Mouse (Mus musculus): ENCODE results near the gene Samd7. TPM values are rescaled to one million over a fixed set of nuclear protein-coding genes. Genes with fewer than 3 reads are reported as not detected.

The Samd7 gene
- total RNA-seq, 2 experiments from 2014 or later, result 0.12 TPM; not detected in 1

GRCm38 (mm10) chr3:30765311-30766027 is 19.4 kb downstream of the Samd7 start:
- DNase-seq, result no peak

GRCm38 (mm10) chr3:30766177-30766576 is 20.1 kb downstream of the Samd7 start:
- peak; percentile 58 for DNase-seq

- DNase-seq, result no peak
Measured at GRCm38 (mm10) chr3:30767271-30767670, 21.2 kb downstream of the Samd7 start.

GRCm38 (mm10) chr3:30769755-30770515 is 23.8 kb downstream of the Samd7 start:
- DNase-seq, result peak; percentile 68

GRCm38 (mm10) chr3:30771560-30771959 is 25.5 kb downstream of the Samd7 start:
- DNase-seq, result no peak

- DNase-seq, result no peak
Measured at GRCm38 (mm10) chr3:30772631-30773030, 26.5 kb downstream of the Samd7 start.

DNA sequence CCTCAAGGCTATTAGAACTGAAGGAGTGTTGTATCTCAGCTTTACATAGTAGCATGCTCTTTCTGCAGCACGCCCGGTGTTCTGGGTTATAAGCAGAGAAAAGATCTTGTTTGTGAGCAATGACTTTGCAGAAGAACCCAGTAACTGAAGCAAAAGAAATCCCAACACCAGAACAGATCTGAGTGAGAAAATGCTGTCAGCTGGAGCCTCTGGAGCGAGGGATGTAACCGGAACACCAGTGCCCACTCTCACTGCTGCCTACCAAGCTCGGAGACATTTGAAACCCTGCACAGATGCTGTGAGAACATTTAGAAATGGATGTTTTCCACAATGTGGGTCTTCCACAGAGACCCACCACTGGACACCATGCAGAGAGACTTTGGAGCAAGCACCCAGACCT is 28.6 kb downstream of the Samd7 start:
- no peak for DNase-seq

DNA sequence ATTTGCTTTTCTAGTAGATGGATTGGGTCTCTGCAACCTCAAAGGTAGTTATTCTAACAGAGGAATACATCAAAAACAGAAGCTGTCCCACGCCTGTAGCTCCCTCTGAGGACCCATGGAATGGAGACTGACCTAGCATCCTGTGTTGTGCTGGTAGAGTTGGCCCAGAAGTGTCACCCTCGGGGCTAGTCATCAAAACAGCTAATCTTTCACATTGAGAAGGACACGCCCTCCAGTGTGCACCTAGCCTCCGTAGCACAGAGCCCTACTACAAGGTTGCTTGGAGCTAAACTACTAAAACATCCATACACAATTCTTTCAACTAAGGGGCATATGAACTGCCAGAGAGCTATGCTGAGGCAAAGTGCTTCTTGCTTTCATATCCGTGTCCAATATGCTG is 31.9 kb downstream of the Samd7 start:
- DNase-seq, result no peak

DNA sequence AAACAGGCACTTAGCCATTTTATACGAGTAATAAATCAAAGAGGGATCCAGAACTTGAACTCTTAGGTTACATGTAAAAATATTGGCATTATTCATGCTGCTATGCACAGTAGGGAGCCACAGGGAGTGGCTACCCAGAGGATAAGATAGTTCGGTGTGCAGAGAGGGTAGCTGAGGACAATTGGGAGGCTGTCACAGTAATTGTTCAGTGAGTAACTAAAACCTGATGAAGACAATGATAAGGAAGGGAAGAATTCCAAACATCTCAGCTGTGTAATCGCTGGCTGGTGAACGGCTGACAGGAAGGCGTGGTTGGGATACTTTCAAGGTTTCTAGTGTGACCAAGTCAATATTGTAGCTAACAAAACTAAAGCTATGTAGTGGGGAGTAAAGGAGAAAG is 42.4 kb downstream of the Samd7 start:
- DNase-seq, result no peak

- peak; percentile 95 for DNase-seq
Measured at GRCm38 (mm10) chr3:30792737-30793402, 46.8 kb downstream of the Samd7 start, which contains the start of gene Sec62. TSS of gene Sec62 (plus strand) at chr3:30792875.

DNA sequence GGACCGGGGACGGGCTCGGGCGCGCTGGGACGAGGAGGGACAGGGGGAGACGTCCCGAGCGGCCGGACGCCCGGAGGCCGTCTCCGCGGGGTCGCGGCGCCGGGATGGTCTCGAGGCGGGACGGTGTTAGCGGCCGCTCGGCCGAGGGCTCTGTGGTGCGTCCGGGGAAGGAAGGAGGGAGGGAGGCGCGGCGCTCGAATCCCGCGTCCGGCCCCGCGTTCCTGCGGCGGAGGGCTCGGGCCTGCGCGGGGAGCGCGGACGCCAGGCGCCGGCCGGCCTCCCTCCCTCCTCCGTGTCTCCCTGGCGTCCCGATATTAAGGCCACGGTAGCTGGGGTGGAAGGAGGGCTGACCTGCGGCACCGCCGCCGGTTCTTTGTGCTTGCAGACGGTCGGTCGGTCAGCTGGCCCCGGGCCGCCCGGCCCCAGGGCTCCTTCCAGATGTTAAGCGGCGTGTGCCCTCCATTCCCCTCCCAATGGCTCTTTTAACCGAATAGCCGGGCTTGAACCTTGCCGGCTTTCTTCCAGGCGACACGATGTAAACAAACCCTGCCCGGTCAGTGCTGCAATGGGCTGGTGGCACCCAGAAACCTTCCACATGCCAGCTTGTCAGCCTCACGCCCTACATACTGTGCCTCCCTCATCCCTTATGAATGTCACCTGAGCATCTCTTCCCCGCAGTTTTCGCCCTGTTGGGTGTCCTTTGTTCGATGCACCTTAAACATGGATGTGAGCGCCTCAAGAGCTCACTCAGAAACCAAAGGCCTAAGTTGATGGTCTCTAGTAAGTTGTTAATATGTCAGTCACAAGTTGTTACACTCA is 47.5 kb downstream of the Samd7 start:
- DNase-seq, result no peak

GRCm38 (mm10) chr3:30802171-30802570 is 56.1 kb downstream of the Samd7 start:
- DNase-seq, result no peak

DNA sequence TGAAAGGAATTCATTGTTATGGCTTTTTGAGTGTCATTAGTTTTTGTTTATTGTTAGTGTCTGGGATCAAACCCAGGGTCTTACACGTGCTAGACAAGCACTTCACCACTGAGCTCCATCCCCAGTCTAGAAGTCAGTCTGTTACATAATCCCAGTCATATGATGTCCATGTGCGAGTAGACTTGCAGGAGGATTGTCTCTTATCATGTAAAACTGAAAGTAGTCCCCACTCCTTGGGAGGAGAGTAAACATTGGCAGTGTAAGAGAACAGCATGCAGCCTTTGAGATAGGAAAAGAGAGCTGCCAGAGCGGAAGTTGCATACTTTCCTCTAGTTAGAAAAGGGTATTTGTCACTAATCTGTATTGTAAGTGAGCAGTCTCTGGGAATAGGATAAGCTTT is 66.8 kb downstream of the Samd7 start:
- no peak for DNase-seq

Other genes starting within 250 kb of the Samd7 start
- gene Mecom, start 198.3 kb upstream of the Samd7 start, total RNA-seq (2021), result 10 to 100 TPM; 14.9 to 20.3 TPM
- gene Actrt3, start 146.4 kb upstream of the Samd7 start, total RNA-seq (2021), result not detected
- gene Mynn, start 144.2 kb upstream of the Samd7 start, total RNA-seq (2021), result 10 to 100 TPM; 17.4 to 23.7 TPM
- not detected for gene Lrriq4, start 101.8 kb upstream of the Samd7 start, total RNA-seq (2021)
- under 1 TPM in 1 of 2 experiments, not detected in 1; 0.15 TPM for gene Lrrc34, start 98.4 kb upstream of the Samd7 start, total RNA-seq (2021)
- gene Lrrc31, start 46.5 kb upstream of the Samd7 start, total RNA-seq (2021), result not detected
- 10 to 100 TPM; 66.5 to 74.7 TPM for gene Sec62, start 46.6 kb downstream of the Samd7 start, total RNA-seq (2021)
- 1 to 10 TPM; 3.8 to 4.9 TPM for gene Gpr160, start 109.7 kb downstream of the Samd7 start, total RNA-seq (2021)
- gene Phc3, start 223.1 kb downstream of the Samd7 start, total RNA-seq (2021), result 10 to 100 TPM; 21.2 to 26.6 TPM
- 10 to 100 TPM; 44.2 to 48.6 TPM for gene Prkci, start 249.5 kb downstream of the Samd7 start, total RNA-seq (2021)